Mouse (Mus musculus) subcutaneous adipose tissue, adult 2 months (tissue): ENCODE measurements around the gene Spata6. TPM values are rescaled to one million over a fixed set of nuclear protein-coding genes. Genes with fewer than 3 reads are reported as not detected.

Experiments used
- polyA plus RNA-seq: library from polyadenylated mRNA; depleted of rRNA; stranded (reverse); fragments of >200 nt; gene quantifications from 2 replicates; pipeline ENCODE4 v1.2.3, GENCODE M21; 2012; ENCODE audit warnings: low replicate concordance; rRNA removed

The Spata6 gene
- polyA plus RNA-seq = 17.0 and 28.0 TPM in 2 replicates

DNA sequence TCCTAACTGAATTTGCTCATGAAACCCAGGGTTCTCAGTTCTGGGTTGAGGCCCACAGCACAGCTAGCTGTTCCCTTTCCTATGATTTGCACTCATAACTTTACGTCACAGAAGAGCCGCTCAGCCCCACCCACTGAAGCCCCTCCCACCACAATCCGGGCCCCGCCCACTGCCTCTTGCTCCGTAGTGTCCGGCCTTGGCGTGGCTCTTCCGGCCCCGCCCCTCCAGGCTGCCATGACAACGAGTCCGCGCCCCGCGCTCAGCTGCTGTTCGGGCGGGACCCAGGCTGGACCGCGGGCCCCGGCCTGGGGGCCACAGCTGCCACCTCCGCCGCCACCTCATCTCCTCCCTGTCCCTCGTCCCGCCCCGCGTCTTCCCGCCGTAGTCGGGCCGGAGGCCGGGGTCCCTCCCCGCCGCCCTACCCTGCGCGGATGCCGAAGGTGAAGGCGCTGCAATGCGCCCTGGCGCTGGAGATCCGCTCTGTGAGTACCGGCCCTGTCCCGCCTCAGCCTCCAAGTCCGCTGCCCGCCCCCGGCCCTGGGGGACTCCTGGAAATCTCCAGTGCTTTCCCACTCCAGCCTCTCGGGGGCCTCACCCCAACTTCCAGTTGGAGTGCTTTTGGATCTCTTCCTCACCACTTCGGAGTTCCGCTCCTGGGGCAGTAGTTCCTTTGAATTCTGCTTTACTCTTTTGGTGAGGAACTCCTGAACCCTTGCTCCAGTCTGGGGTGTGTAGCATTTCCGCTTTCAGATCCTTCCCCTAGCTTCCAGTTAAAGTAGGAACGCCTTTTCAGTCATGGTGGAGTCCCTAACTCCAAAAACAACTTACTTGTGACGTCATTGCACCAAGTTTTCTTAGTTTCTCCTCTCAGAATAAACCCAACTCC lies at the start of gene Spata6:
TSS of gene Spata6 (plus strand) at position 209 of the 886 bp plus-strand sequence.

Other genes with a start within 250 kb of the Spata6 start
- gene Slc5a9, start 182.9 kb downstream of the Spata6 start, polyA plus RNA-seq = 0.11 and 2.2 TPM in 2 replicates
- gene Skint8, start 199.4 kb downstream of the Spata6 start, polyA plus RNA-seq = not detected in 2 replicates